Mouse (Mus musculus): ENCODE results near the gene Rft1. TPM values are rescaled to one million over a fixed set of nuclear protein-coding genes. Genes with fewer than 3 reads are reported as not detected.

Gene Rft1
- polyA plus RNA-seq, 1 experiment from 2014 or later: 18.1 TPM

GRCm38 (mm10) chr14:30616751-30617150 is 37.4 kb upstream of the Rft1 start:
- Histone ChIP-seq H3K9ac (ENCODE audit: low read length) (no peak overlapping the region), H3K27ac (ENCODE audit: low read length) (no peak overlapping the region), H3K27me3 (ENCODE audit: control insufficient read depth, insufficient read depth, low read depth, low read length) (no peaks in the 10 kb centered on the region), H3K36me3 (ENCODE audit: control insufficient read depth, insufficient read depth, low read length) (no peaks in the 10 kb centered on the region), H3K9me3 (ENCODE audit: control insufficient read depth, low read length) (no peaks in the 10 kb centered on the region), H3K4me1 (replicated peaks; ENCODE audit: control insufficient read depth, insufficient read depth, low read length) (no peaks in the 10 kb centered on the region), H3K4me3 (ENCODE audit: low read length) (no peak overlapping the region), H3K4me2 (ENCODE audit: low read depth, low read length) (no peak overlapping the region)
- no peak for ATAC-seq (ENCODE audit: low read depth)
- WGBS: 71% methylated on average over 2 of the region's 2 CpGs

GRCm38 (mm10) chr14:30618746-30619275 is 35.3 kb upstream of the Rft1 start:
- Histone ChIP-seq H3K36me3 (ENCODE audit: control insufficient read depth, insufficient read depth, low read length) (no peaks in the 10 kb centered on the region), H3K4me2 (ENCODE audit: low read depth, low read length) (no peak overlapping the region), H3K4me1 (replicated peaks; ENCODE audit: control insufficient read depth, insufficient read depth, low read length) (peaks cover 11% of the 10 kb centered on the region), H3K4me3 (ENCODE audit: low read length) (no peak overlapping the region), H3K27me3 (ENCODE audit: control insufficient read depth, insufficient read depth, low read depth, low read length) (no peaks in the 10 kb centered on the region), H3K9ac (ENCODE audit: low read length) (no peak overlapping the region), H3K9me3 (ENCODE audit: control insufficient read depth, low read length) (no peaks in the 10 kb centered on the region), H3K27ac (ENCODE audit: low read length) (no peak overlapping the region)
- ATAC-seq (ENCODE audit: low read depth): no peak
- 88% methylated on average over 2 of the region's 2 CpGs for WGBS

GRCm38 (mm10) chr14:30619982-30620578 is 34.1 kb upstream of the Rft1 start:
- no peaks in the 10 kb centered on the region for H3K9me3 ChIP-seq (ENCODE audit: control insufficient read depth, low read length)
- 70% methylated on average over 7 of the region's 7 CpGs for WGBS
- H3K27ac ChIP-seq (ENCODE audit: low read length): no peak overlapping the region
- no peak overlapping the region for H3K4me2 ChIP-seq (ENCODE audit: low read depth, low read length)
- H3K27me3 ChIP-seq (ENCODE audit: control insufficient read depth, insufficient read depth, low read depth, low read length): no peaks in the 10 kb centered on the region
- H3K9ac ChIP-seq (ENCODE audit: low read length): no peak overlapping the region
- ATAC-seq (ENCODE audit: low read depth): no peak
- H3K4me3 ChIP-seq (ENCODE audit: low read length): no peak overlapping the region
- peaks cover 19% of the 10 kb centered on the region for H3K4me1 ChIP-seq (replicated peaks; ENCODE audit: control insufficient read depth, insufficient read depth, low read length)
- H3K36me3 ChIP-seq (ENCODE audit: control insufficient read depth, insufficient read depth, low read length): no peaks in the 10 kb centered on the region

- no peak overlapping the region for H3K9ac ChIP-seq (ENCODE audit: low read length)
- H3K4me1 ChIP-seq (replicated peaks; ENCODE audit: control insufficient read depth, insufficient read depth, low read length): peaks cover 19% of the 10 kb centered on the region
- H3K4me2 ChIP-seq (ENCODE audit: low read depth, low read length): no peak overlapping the region
- no peak overlapping the region for H3K4me3 ChIP-seq (ENCODE audit: low read length)
- no peaks in the 10 kb centered on the region for H3K9me3 ChIP-seq (ENCODE audit: control insufficient read depth, low read length)
- WGBS: 69% methylated on average over 7 of the region's 7 CpGs
- peak overlapping the region; percentile 40; the same call in 1 of the 2 replicates for H3K27ac ChIP-seq (ENCODE audit: low read length)
- no peaks in the 10 kb centered on the region for H3K27me3 ChIP-seq (ENCODE audit: control insufficient read depth, insufficient read depth, low read depth, low read length)
- no peaks in the 10 kb centered on the region for H3K36me3 ChIP-seq (ENCODE audit: control insufficient read depth, insufficient read depth, low read length)
- no peak for ATAC-seq (ENCODE audit: low read depth)
Measured at GRCm38 (mm10) chr14:30622130-30622529, 32.0 kb upstream of the Rft1 start.

DNA sequence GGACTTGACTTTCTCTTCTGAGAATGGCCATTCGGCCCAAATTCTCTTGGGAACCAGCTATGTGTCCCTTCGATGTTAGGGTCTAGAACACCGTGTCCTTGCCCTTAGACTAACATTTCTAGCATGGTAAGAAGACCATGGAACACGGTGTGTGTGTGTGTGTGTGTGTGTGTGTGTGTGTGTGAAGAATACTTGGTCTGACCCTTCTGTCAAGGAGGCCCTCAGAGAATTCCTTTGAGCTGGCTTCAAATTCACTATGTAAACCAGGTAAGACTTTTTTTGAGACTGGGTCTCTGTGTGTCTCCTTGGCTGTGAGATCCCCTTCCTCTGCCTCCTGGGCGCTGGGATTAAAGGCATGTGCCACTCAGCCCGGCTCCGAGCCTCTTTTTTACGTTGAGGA is 31.6 kb upstream of the Rft1 start:
- H3K36me3 ChIP-seq (ENCODE audit: control insufficient read depth, insufficient read depth, low read length): no peaks in the 10 kb centered on the region
- H3K9me3 ChIP-seq (ENCODE audit: control insufficient read depth, low read length): no peaks in the 10 kb centered on the region
- H3K4me2 ChIP-seq (ENCODE audit: low read depth, low read length): no peak overlapping the region
- H3K27me3 ChIP-seq (ENCODE audit: control insufficient read depth, insufficient read depth, low read depth, low read length): no peaks in the 10 kb centered on the region
- no peak for ATAC-seq (ENCODE audit: low read depth)
- H3K27ac ChIP-seq (ENCODE audit: low read length): peak overlapping the region; percentile 40; the same call in 1 of the 2 replicates
- H3K9ac ChIP-seq (ENCODE audit: low read length): no peak overlapping the region
- WGBS: 71% methylated on average over 8 of the region's 8 CpGs
- H3K4me3 ChIP-seq (ENCODE audit: low read length): no peak overlapping the region
- peaks cover 19% of the 10 kb centered on the region for H3K4me1 ChIP-seq (replicated peaks; ENCODE audit: control insufficient read depth, insufficient read depth, low read length)

- H3K4me1 ChIP-seq (replicated peaks; ENCODE audit: control insufficient read depth, insufficient read depth, low read length): peaks cover 19% of the 10 kb centered on the region
- 42% methylated on average over 8 of the region's 8 CpGs for WGBS
- peak overlapping the region; percentile 88 for H3K4me2 ChIP-seq (ENCODE audit: low read depth, low read length)
- no peaks in the 10 kb centered on the region for H3K36me3 ChIP-seq (ENCODE audit: control insufficient read depth, insufficient read depth, low read length)
- 0 out of 2 replicates have a peak overlapping the region, but pooled peaks have one; percentile 85 for H3K27ac ChIP-seq (ENCODE audit: low read length)
- no peaks in the 10 kb centered on the region for H3K9me3 ChIP-seq (ENCODE audit: control insufficient read depth, low read length)
- H3K4me3 ChIP-seq (ENCODE audit: low read length): peak overlapping the region; percentile 71
- peak overlapping the region; percentile 73 for H3K9ac ChIP-seq (ENCODE audit: low read length)
- H3K27me3 ChIP-seq (ENCODE audit: control insufficient read depth, insufficient read depth, low read depth, low read length): no peaks in the 10 kb centered on the region
- ATAC-seq (ENCODE audit: low read depth): no peak
Measured at GRCm38 (mm10) chr14:30624277-30624721, 29.9 kb upstream of the Rft1 start.

DNA sequence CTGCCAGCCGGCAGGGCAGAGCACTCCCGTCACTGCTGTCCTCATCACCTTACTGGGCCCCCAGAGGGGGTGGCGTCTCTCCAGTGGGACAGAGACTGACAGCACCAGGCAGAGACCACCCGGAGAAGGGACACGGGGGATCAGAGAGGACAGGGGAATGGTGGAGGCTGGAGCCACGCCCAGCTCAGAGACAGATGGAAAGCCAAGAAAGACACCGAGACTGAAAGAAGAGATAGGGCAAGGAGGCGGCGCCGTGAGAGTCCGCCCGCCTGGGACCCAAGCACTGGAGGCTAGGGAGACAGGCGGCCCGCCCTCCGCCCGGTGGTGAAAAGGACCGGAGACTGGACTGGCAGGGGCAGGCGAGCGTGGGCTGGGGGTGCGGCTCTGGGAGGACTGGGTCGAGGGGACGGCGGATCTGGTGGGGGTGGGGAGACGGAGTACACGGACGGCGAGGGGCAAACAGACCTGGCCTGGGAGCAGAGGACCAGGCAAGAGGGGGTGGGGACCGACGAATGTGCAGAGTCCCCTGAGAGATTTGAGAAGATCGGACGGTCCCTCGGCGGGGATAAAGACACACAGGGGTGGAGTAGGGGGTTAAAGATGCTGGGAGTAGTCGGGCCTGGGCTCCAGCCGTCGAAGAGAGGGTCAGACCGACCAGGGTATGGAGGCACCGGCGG is 28.9 kb upstream of the Rft1 start:
- ATAC-seq (ENCODE audit: low read depth): peak; percentile 52
- H3K27me3 ChIP-seq (ENCODE audit: control insufficient read depth, insufficient read depth, low read depth, low read length): no peaks in the 10 kb centered on the region
- H3K4me3 ChIP-seq (ENCODE audit: low read length): peak overlapping the region; percentile 71
- H3K4me1 ChIP-seq (replicated peaks; ENCODE audit: control insufficient read depth, insufficient read depth, low read length): peaks cover 29% of the 10 kb centered on the region
- under 1% methylated on average over 39 of the region's 39 CpGs for WGBS
- H3K9me3 ChIP-seq (ENCODE audit: control insufficient read depth, low read length): no peaks in the 10 kb centered on the region
- H3K27ac ChIP-seq (ENCODE audit: low read length): peak overlapping the region; percentile 85
- peak overlapping the region; percentile 88 for H3K4me2 ChIP-seq (ENCODE audit: low read depth, low read length)
- no peaks in the 10 kb centered on the region for H3K36me3 ChIP-seq (ENCODE audit: control insufficient read depth, insufficient read depth, low read length)
- peak overlapping the region; percentile 73 for H3K9ac ChIP-seq (ENCODE audit: low read length)

DNA sequence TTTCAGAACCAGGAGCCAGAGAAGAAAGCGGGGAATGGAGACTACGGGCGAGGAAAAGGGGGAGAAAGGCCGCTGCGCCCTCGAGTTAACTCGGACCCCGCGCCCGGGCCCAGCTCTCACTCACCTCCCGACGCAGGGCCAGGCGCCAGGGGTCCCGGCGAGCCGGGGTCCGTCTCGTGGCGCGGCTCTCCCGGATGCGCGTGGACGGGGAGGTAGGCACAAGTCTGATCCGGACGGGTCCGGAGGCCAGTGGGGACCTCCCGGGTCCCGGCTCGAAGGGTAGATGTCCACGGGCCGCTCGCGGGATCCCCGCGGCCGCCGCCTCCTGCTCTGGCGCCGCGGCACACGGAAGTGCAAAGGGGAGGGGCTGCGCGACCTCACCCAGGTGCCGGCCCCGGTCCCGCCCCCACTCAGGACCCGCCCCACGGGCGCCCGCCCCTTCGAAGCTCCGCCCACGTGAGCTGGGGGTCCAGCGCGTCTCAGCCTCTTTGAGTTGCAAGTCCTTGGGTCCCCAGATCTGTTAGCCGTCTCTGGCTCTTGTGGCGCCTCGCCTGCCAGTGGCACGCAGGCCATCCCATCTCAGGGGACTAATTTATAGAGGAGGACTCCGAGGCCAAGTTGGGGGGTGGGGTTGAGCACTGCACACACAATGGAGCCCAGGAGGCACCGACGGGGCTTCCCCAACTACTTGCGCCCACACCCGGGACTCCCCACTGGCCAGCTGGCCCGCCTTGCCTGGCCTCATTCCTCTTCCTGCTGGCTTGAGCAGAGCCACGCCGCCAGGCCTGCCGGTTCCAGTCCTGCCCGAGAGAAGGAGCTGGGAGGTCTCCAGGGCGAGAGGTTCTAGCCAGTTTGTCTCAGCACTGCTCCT is 28.1 kb upstream of the Rft1 start, which contains the start of gene Prkcd:
TSS of gene Prkcd (minus strand) at position 355 of the 871 bp plus-strand sequence.
- peak within 1 kb of the TSS; percentile 88 for H3K4me2 ChIP-seq (ENCODE audit: low read depth, low read length)
- H3K4me1 ChIP-seq (replicated peaks; ENCODE audit: control insufficient read depth, insufficient read depth, low read length): peaks cover 37% of the 10 kb centered on the region
- peak within 1 kb of the TSS; percentile 71 for H3K4me3 ChIP-seq (ENCODE audit: low read length)
- no peaks in the 10 kb centered on the region for H3K27me3 ChIP-seq (ENCODE audit: control insufficient read depth, insufficient read depth, low read depth, low read length)
- peak; percentile 86 for ATAC-seq (ENCODE audit: low read depth)
- H3K9ac ChIP-seq (ENCODE audit: low read length): peak within 1 kb of the TSS; percentile 73
- peak within 1 kb of the TSS; percentile 85 for H3K27ac ChIP-seq (ENCODE audit: low read length)
- H3K36me3 ChIP-seq (ENCODE audit: control insufficient read depth, insufficient read depth, low read length): no peaks in the 10 kb centered on the region
- WGBS: under 1% methylated on average over 45 of the region's 71 CpGs
- no peaks in the 10 kb centered on the region for H3K9me3 ChIP-seq (ENCODE audit: control insufficient read depth, low read length)
